Mouse (Mus musculus) CD4-positive, CD25-positive, alpha-beta regulatory T cell (primary cell): ENCODE results near the gene Sdf2. TPM values are rescaled to one million over a fixed set of nuclear protein-coding genes. Genes with fewer than 3 reads are reported as not detected.

ENCODE experiments used
- polyA plus RNA-seq: library from polyadenylated mRNA; unstranded; fragments of 100-300 nt; shearing (Covaris generic); gene quantifications from one replicate; pipeline ENCODE4 v1.2.1, GENCODE M21; 2017

Sdf2 gene
- polyA plus RNA-seq: 72.6 TPM

GRCm38 (mm10) chr11:78245627-78246317, at the start of gene Sdf2, which contains the start of gene Supt6:
TSS of gene Sdf2 (plus strand) at chr11:78245746.
TSS of gene Supt6 (minus strand) at chr11:78245987.

GRCm38 (mm10) chr11:78261380-78262352, 16.1 kb downstream of the Sdf2 start, which contains the start of gene 2610507B11Rik:
TSS of gene 2610507B11Rik (plus strand) at chr11:78261752.

DNA sequence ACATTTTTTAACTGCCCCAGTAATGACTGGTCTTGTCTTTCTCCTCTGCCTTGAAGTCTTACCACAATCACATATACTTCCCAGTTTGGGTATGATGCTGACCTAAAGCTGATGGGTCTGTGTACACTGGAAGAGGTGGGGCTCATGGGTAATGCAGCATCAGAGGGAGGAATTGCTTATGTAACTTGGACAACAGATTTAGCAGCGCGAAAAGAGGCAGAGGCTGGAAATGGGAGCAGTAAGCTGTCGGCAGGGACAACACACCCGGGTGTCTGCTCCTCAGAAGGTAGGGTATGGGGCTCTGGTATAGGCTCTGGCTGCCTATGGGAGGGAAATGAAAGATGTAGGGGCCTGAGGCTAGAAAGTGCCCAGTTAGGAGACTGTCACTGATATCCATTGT, 45.1 kb downstream of the Sdf2 start, which contains the start of gene BC030499:
Gene BC030499 (plus strand): TSS at position 188 of the 400 bp plus-strand sequence.

GRCm38 (mm10) chr11:78301357-78302084, 56.0 kb downstream of the Sdf2 start, which contains the start of gene Spag5:
TSS of gene Spag5 (plus strand) at chr11:78301529.

Other genes with a start within 250 kb of the Sdf2 start
- 4.3 TPM for gene Dhrs13, start 213.5 kb upstream of the Sdf2 start, polyA plus RNA-seq
- gene Flot2, start 207.8 kb upstream of the Sdf2 start, polyA plus RNA-seq: 48.0 TPM
- gene Eral1, start 165.4 kb upstream of the Sdf2 start, polyA plus RNA-seq: 35.7 TPM
- gene Fam222b, start 151.1 kb upstream of the Sdf2 start, polyA plus RNA-seq: 19.3 TPM
- gene Traf4, start 80.2 kb upstream of the Sdf2 start, polyA plus RNA-seq: 50.3 TPM
- gene Nek8, start 69.1 kb upstream of the Sdf2 start, polyA plus RNA-seq: 14.4 TPM
- gene Tlcd1, start 69.0 kb upstream of the Sdf2 start, polyA plus RNA-seq: 3.9 TPM
- 1,420 TPM for gene Rpl23a, start 62.2 kb upstream of the Sdf2 start, polyA plus RNA-seq
- 0.47 TPM for gene Rab34, start 57.3 kb upstream of the Sdf2 start, polyA plus RNA-seq
- 0.18 TPM for gene Proca1, start 52.4 kb upstream of the Sdf2 start, polyA plus RNA-seq
- 38.4 TPM for gene Supt6, start 241 bp downstream of the Sdf2 start, polyA plus RNA-seq
- 81.4 TPM for gene 2610507B11Rik, start 16.0 kb downstream of the Sdf2 start, polyA plus RNA-seq
- 0.38 TPM for gene BC030499, start 45.1 kb downstream of the Sdf2 start, polyA plus RNA-seq
- gene Spag5, start 55.8 kb downstream of the Sdf2 start, polyA plus RNA-seq: 1.9 TPM
- gene Aldoc, start 77.2 kb downstream of the Sdf2 start, polyA plus RNA-seq: 5.9 TPM
- 114 TPM for gene Pigs, start 82.7 kb downstream of the Sdf2 start, polyA plus RNA-seq
- gene Unc119, start 97.7 kb downstream of the Sdf2 start, polyA plus RNA-seq: 59.7 TPM
- not detected for gene Foxn1, start 140.8 kb downstream of the Sdf2 start, polyA plus RNA-seq
- not detected for gene Slc13a2, start 176.5 kb downstream of the Sdf2 start, polyA plus RNA-seq
- gene Slc46a1, start 220.0 kb downstream of the Sdf2 start, polyA plus RNA-seq: 2.3 TPM